Mouse (Mus musculus) G1E (cell line): Measurements from ENCODE around the gene Ppme1.

ENCODE experiments used
- CTCF ChIP-seq: IDR thresholded peaks from 2 replicates; pipeline ENCODE4 v1.5.1; 2012; ENCODE audit warnings: low read depth, low read length, inconsistent platforms, mixed read lengths
- GATA1 ChIP-seq: IDR thresholded peaks from 2 replicates; pipeline ENCODE4 v1.6.1; 2012; ENCODE audit warnings: borderline replicate concordance, low read length, inconsistent platforms, mixed read lengths
- GATA2 ChIP-seq: IDR thresholded peaks from 2 replicates; pipeline ENCODE4 v1.6.1; 2012; ENCODE audit warnings: low read depth, low read length, inconsistent platforms, borderline replicate concordance
- POLR2AphosphoS5 ChIP-seq: IDR thresholded peaks from 2 replicates; pipeline ENCODE4 v1.6.1; 2012; ENCODE audit warnings: low read depth, low read length, inconsistent platforms; ENCODE audit not compliant: insufficient replicate concordance

DNA sequence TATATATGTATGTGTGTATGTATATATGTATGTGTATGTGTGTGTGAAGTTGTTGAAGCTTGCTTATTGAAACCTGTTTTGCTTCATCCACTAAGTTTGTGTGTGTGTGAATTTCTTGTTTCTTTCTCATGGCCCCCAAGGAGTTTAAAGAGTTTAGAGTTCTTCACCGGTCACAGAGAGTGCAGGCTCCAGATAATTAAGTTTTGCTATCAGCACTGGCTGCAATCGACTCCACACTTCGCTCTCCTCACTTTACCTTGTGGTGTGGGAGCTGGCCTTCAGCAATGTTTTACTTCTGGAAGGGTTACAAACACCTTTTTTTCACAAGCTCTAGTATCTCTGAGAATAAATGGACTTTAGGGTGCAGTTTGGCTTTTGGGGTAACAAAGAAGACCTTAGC lies 40.8 kb downstream of the Ppme1 start:
- TF ChIP-seq CTCF, result no peak
- TF ChIP-seq GATA1, result no peak
- TF ChIP-seq GATA2, result no peak
- TF ChIP-seq POLR2AphosphoS5, result no peak
